Mouse (Mus musculus) lung, postnatal 0 days (tissue): ENCODE measurements at regions not wholly inside any gene's neighbourhood (a gene's known extent, or its start where the extent isn't known, plus 50 kb on each side); places are given as distances from the start of the nearest gene placed in this dataset.
A peak's percentile ranks its signal among the peaks of the same experiment; 100 is the strongest.

Source experiments
- ATAC-seq: fragments of 200-750 bp; cut with Nextera tagmentation; 2 replicates; pipeline ENCODE4 v1.8.0; 2017; ENCODE audit warnings: moderate library complexity
- DNase-seq: peaks from one replicate; pipeline ENCODE4 v3.0.0-alpha.2; 2016; ENCODE audit warnings: low spot score
- H3K27ac ChIP-seq: fragments of 300-500 bp; sonication (generic); 2 replicates; pipeline ENCODE4 v1.5.1; 2014; ENCODE audit warnings: antibody characterized with exemption, mild to moderate bottlenecking, low read length, mixed read lengths
- H3K27me3 ChIP-seq: fragments of 300-500 bp; sonication (generic); replicated peaks from 2 replicates; pipeline ENCODE4 v1.6.1; 2014; ENCODE audit warnings: low read length, mixed read lengths; ENCODE audit not compliant: insufficient read depth
- H3K36me3 ChIP-seq: fragments of 300-500 bp; sonication (generic); 2 replicates; pipeline ENCODE4 v1.6.1; 2014; ENCODE audit warnings: low read length, mixed read lengths; ENCODE audit not compliant: insufficient read depth
- H3K4me1 ChIP-seq: fragments of 300-500 bp; sonication (generic); 2 replicates; pipeline ENCODE4 v1.6.1; 2014; ENCODE audit warnings: antibody characterized with exemption, low read depth, low read length, mixed read lengths; ENCODE audit not compliant: insufficient read depth
- H3K4me2 ChIP-seq: fragments of 300-500 bp; sonication (generic); replicated peaks from 2 replicates; pipeline ENCODE4 v1.6.1; 2014; ENCODE audit warnings: low read depth, mild to moderate bottlenecking, low read length, moderate library complexity, mixed read lengths
- H3K4me3 ChIP-seq: fragments of 300-500 bp; sonication (generic); 2 replicates; pipeline ENCODE4 v1.5.1; 2014; ENCODE audit warnings: low read depth, low read length
- H3K9ac ChIP-seq: fragments of 300-500 bp; sonication (generic); replicated peaks from 2 replicates; pipeline ENCODE4 v1.6.1; 2014; ENCODE audit warnings: low read depth, mild to moderate bottlenecking
- H3K9me3 ChIP-seq: fragments of 300-500 bp; sonication (generic); 2 replicates; pipeline ENCODE4 v1.6.1; 2016; ENCODE audit warnings: low read length, mixed read lengths
- CTCF ChIP-seq: IDR thresholded peaks from 2 replicates; pipeline ENCODE4 v1.5.1; 2016; ENCODE audit warnings: antibody characterized with exemption, mild to moderate bottlenecking
- EP300 ChIP-seq: IDR thresholded peaks from 2 replicates; pipeline ENCODE4 v1.6.1; 2016; ENCODE audit warnings: antibody characterized with exemption, mild to moderate bottlenecking, control low read depth
- WGBS: fragments of 180-500 bp; shearing (Covaris S2); extraction: QIAGEN DNeasy Blood & Tissue Kit; methylation state at CpG from one replicate; pipeline ENCODE4 v1.1.7; 2014; 5-methylcytosine and 5-hydroxymethylcytosine counted together

DNA sequence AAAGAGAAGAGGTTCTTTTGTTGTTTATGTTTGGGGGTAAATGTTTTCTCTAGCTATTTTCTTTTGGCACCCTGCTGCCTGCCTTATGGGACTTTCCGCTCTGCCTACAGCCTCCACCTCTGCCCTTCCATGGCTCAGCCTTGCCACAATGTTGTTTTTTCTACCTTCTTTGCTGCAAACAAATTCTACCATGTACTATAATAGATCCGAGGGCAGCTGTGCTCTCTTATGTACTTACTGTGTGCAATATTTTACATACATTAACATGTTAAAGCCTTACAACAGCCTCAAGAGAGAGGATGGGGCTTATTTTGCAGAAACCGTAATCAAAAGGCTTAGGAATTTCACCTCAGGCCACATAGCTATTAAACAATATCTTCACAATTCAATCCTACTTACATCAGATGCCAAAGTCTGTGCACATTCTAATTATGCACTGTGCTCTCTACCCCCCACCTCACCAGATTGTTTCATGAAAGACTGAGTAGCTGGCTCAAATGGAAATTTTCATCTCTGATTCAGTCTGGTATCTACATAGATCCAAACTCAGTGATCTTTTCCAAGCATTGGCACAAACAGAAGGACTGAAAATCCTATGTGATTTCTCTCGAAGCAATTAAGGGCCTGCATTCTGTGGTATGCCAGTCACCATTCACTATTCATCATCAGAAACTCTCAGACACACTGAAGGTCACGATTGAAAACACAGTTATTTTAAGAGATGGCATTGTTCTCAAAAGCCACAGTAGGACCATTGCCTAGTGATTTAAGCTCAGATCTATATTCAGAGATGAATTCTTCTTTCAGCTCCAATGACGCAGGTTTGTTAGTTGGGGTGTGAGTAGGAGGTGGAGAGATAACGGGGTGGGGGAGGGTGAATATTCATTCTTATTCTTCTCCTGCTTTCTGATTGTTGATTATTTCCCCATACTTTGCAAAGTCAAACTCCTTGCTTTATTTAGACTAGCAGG is 675.2 kb downstream of the Kcna4 start:
- no peak for DNase-seq
- TF ChIP-seq CTCF = no peak
- no peak for TF ChIP-seq EP300
- Histone ChIP-seq H3K27me3 (no peaks in the 10 kb centered on the region), H3K4me2 (no peak overlapping the region), H3K9me3 (no peaks in the 10 kb centered on the region), H3K4me3 (no peak overlapping the region), H3K27ac (no peak overlapping the region), H3K9ac (no peak overlapping the region), H3K36me3 (no peaks in the 10 kb centered on the region), H3K4me1 (no peaks in the 10 kb centered on the region)
- no peak for ATAC-seq
- 73% methylated on average over 7 of the region's 7 CpGs for WGBS

- no peak for ATAC-seq
- Histone ChIP-seq H3K4me2 (no peak overlapping the region), H3K4me1 (no peaks in the 10 kb centered on the region), H3K27me3 (no peaks in the 10 kb centered on the region), H3K36me3 (no peaks in the 10 kb centered on the region), H3K4me3 (no peak overlapping the region), H3K9ac (no peak overlapping the region), H3K9me3 (no peaks in the 10 kb centered on the region), H3K27ac (no peak overlapping the region)
- WGBS = 56% methylated on average over 2 of the region's 2 CpGs
- no peak for DNase-seq
- TF ChIP-seq EP300 (no peak), CTCF (no peak)
These were observed 678.1 kb downstream of the Kcna4 start for GRCm38 (mm10) chr2:107968526-107968925.

- DNase-seq (no peak), ATAC-seq (no peak)
- H3K9ac ChIP-seq = no peak overlapping the region
- H3K4me3 ChIP-seq = no peak overlapping the region
- H3K9me3 ChIP-seq = no peaks in the 10 kb centered on the region
- H3K27ac ChIP-seq = no peak overlapping the region
- H3K4me2 ChIP-seq = no peak overlapping the region
- no peaks in the 10 kb centered on the region for H3K36me3 ChIP-seq
- TF ChIP-seq EP300 (no peak), CTCF (peak; percentile 7; the same call in 1 of the 2 replicates)
- H3K27me3 ChIP-seq = no peaks in the 10 kb centered on the region
- WGBS = 69% methylated on average over 2 of the region's 2 CpGs
- no peaks in the 10 kb centered on the region for H3K4me1 ChIP-seq
These were observed 679.1 kb downstream of the Kcna4 start for GRCm38 (mm10) chr2:107969526-107969925.

DNA sequence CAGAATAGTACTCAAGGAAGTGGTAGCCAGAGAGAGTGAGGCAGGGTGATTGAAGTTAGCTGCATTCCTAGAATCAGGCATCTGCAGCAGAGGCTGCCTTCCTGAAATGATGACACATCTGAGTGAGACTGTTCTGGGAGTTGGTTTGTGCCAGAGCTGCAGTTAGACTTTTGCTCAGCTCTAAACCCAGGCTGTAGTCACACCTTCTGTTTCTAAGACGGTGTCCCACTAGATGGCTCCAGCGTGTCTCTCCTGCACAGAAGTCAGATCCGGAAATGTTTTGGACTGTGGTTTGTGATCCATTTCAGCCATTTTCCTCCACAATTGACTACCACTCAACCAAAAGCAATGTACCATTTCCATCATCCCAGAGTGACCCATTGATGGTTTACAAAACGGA is 683.1 kb downstream of the Kcna4 start:
- Histone ChIP-seq H3K4me1 (no peaks in the 10 kb centered on the region), H3K36me3 (no peaks in the 10 kb centered on the region), H3K9ac (no peak overlapping the region), H3K27ac (no peak overlapping the region), H3K27me3 (no peaks in the 10 kb centered on the region), H3K4me2 (no peak overlapping the region), H3K4me3 (no peak overlapping the region), H3K9me3 (no peaks in the 10 kb centered on the region)
- ATAC-seq = no peak
- DNase-seq = no peak
- WGBS = 58% methylated on average over 4 of the region's 4 CpGs
- TF ChIP-seq EP300 (no peak), CTCF (no peak)

DNA sequence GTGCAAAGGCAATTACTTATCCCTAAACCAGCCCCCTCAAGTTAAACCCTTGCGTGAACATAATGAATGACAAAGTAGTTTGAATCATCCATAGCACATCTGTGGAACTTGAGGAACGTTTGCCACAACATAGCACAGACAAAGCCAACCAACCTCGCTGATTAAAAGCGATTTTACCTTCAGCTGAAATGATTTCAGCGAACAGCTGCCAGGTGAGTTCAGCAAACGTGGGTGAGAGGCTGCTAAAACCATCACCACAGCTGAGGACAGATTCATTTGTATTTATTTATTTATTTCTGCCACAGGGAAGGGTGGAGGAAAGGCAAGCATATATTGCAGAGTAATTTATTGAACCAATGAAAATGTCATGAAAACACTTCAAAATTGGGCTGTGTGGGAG is 704.4 kb downstream of the Kcna4 start:
- Histone ChIP-seq H3K4me1 (no peaks in the 10 kb centered on the region), H3K9ac (no peak overlapping the region), H3K36me3 (no peaks in the 10 kb centered on the region), H3K27ac (no peak overlapping the region), H3K27me3 (no peaks in the 10 kb centered on the region), H3K4me2 (no peak overlapping the region), H3K9me3 (no peaks in the 10 kb centered on the region), H3K4me3 (no peak overlapping the region)
- no peak for DNase-seq
- no peak for ATAC-seq
- TF ChIP-seq CTCF = no peak
- no peak for TF ChIP-seq EP300
- WGBS = 58% methylated on average over 6 of the region's 6 CpGs

GRCm38 (mm10) chr2:108011534-108011933 is 721.1 kb downstream of the Kcna4 start:
- H3K27ac ChIP-seq = no peak overlapping the region
- no peaks in the 10 kb centered on the region for H3K36me3 ChIP-seq
- no peaks in the 10 kb centered on the region for H3K9me3 ChIP-seq
- H3K4me1 ChIP-seq = no peaks in the 10 kb centered on the region
- DNase-seq (no peak), ATAC-seq (no peak)
- H3K4me2 ChIP-seq = no peak overlapping the region
- no peak for TF ChIP-seq EP300
- no peak for TF ChIP-seq CTCF
- no peaks in the 10 kb centered on the region for H3K27me3 ChIP-seq
- 75% methylated on average over 3 of the region's 3 CpGs for WGBS
- H3K9ac ChIP-seq = no peak overlapping the region
- H3K4me3 ChIP-seq = no peak overlapping the region
